Mouse (Mus musculus) bone marrow macrophage, adult 2 months (primary cell): ENCODE results near the gene Insig2.

Source experiments
- CTCF ChIP-seq: IDR thresholded peaks from 2 replicates; pipeline ENCODE4 v1.5.1; 2012; ENCODE audit warnings: low read depth, mild to moderate bottlenecking, low read length, moderate library complexity
- POLR2A ChIP-seq: IDR thresholded peaks from 2 replicates; pipeline ENCODE4 v1.6.1; 2012; ENCODE audit warnings: mild to moderate bottlenecking, low read depth, low read length, borderline replicate concordance

- TF ChIP-seq CTCF: no peak
- TF ChIP-seq POLR2A: no peak; the same call in 1 of the 2 replicates
Measured at GRCm38 (mm10) chr1:121327344-121328192, 4.8 kb downstream of the Insig2 start.
